Mouse (Mus musculus): ENCODE measurements at regions not wholly inside any gene's neighbourhood (a gene's known extent, or its start where the extent isn't known, plus 50 kb on each side); places are given as distances from the start of the nearest gene placed in this dataset.

GRCm38 (mm10) chr2:45184704-45185620 lies 67.8 kb upstream of the Zeb2 start:
- no peak for DNase-seq (ENCODE audit: low spot score)

GRCm38 (mm10) chr2:45184149-45184548 lies 67.0 kb upstream of the Zeb2 start:
- no peak for DNase-seq (ENCODE audit: low spot score)

DNA sequence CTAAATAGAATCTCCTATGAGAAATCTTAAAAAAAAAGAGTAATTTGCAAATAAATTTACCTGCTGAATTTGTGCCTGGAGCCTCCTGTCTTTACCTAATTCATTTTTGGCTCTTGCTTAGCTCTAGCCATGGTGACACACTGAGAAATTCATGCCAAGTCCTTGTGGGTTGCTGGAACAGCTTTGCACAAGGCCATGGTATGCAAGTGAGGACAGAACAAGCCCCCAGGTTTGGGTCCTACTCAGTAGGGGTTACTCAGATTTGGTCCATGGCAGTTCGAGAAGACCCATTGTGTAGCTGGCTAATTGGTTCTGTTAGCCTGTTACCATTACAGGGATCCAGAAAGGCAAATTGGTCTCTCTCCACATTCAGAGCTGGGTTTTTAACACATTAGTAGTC lies 65.7 kb upstream of the Zeb2 start:
- DNase-seq (ENCODE audit: low spot score) = no peak

DNA sequence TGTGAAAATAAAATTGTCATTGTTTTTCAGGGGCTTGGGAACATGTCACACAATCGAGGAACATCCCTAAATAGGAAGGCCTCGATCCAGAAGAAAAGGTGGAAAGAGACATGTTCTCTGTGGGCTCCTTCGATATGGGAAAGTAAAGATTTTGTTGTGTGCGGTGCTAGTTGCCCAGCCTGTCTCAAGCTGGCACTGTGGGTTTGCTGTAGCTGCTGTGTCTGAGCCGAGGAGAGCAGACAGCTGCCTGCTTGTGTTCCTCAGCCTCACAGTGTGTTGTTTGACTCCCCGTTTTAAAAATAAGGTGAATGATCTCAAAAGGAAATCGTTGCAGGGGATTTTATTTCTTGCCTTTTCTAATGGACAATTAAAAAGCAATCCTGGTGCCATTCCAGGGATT lies 64.4 kb upstream of the Zeb2 start:
- DNase-seq (ENCODE audit: low spot score) = no peak

- DNase-seq (ENCODE audit: low spot score) = no peak
These were observed 61.8 kb upstream of the Zeb2 start for GRCm38 (mm10) chr2:45178849-45179453.

- no peak for DNase-seq (ENCODE audit: low spot score)
These were observed 55.2 kb upstream of the Zeb2 start for GRCm38 (mm10) chr2:45172382-45172781.

GRCm38 (mm10) chr2:45171520-45172173 lies 54.5 kb upstream of the Zeb2 start:
- no peak for DNase-seq (ENCODE audit: low spot score)

GRCm38 (mm10) chr2:45170272-45170671 lies 53.1 kb upstream of the Zeb2 start:
- no peak for DNase-seq (ENCODE audit: low spot score)

GRCm38 (mm10) chr2:45169429-45170070 lies 52.4 kb upstream of the Zeb2 start:
- no peak for DNase-seq (ENCODE audit: low spot score)

DNA sequence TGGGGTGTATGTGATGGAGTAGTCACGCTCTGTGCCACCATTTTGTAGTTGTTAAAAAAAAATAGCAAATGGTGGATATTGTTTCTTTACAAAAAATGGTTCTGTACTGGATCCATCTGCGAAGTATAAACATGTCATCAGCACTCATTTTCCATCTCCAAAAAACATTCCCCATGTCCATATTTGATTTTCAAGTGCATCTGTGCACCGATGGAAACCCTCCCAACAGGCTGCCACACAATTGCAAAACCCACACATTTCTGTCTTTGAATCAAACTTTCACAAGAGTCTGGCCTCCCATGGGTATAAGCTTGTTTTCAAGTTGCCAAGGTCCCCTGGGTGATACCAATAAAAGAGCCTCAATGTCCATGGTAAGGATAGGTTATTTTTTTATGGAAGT lies 51.4 kb upstream of the Zeb2 start:
- DNase-seq (ENCODE audit: low spot score) = no peak

Measured in left cerebral cortex, adult 11 months (tissue).